Mouse (Mus musculus): ENCODE measurements around the gene Frmd4b.

GRCm38 (mm10) chr6:97617266-97617743 lies at the start of gene Frmd4b:
- TF ChIP-seq CTCF (IDR thresholded peaks at IDR 0.05; ENCODE audit: borderline replicate concordance, insufficient read depth, low read depth, low read length) (no peak), POLR2A (IDR thresholded peaks at IDR 0.05; ENCODE audit: borderline replicate concordance, insufficient read depth, low read length) (no peak)

Measured in cerebellum, adult 2 months (tissue).